Mouse (Mus musculus): Measurements from ENCODE around the gene Rfc2.

GRCm38 (mm10) chr5:134614802-134615201, 33.6 kb downstream of the Rfc2 start, which contains the start of gene Lat2:
- TF ChIP-seq CTCF (IDR thresholded peaks at IDR 0.05; ENCODE audit: insufficient read depth, low read depth, low read length) (no peak), POLR2A (IDR thresholded peaks at IDR 0.05; ENCODE audit: insufficient read depth, low read depth, low read length) (no peak)
